Mouse (Mus musculus) bone marrow, adult 2 months (tissue): ENCODE data around the gene Slc30a4.

Source experiments
- CTCF ChIP-seq: fragments of 200-500 bp; IDR thresholded peaks from 2 replicates; pipeline ENCODE4 v1.5.1; 2011; ENCODE audit warnings: low read length, control low read depth; ENCODE audit not compliant: control insufficient read depth, insufficient read depth
- POLR2A ChIP-seq: fragments of 200-500 bp; IDR thresholded peaks from 2 replicates; pipeline ENCODE4 v1.6.1; 2011; ENCODE audit warnings: low read depth, mild to moderate bottlenecking, control low read depth, low read length, borderline replicate concordance; ENCODE audit not compliant: control insufficient read depth

DNA sequence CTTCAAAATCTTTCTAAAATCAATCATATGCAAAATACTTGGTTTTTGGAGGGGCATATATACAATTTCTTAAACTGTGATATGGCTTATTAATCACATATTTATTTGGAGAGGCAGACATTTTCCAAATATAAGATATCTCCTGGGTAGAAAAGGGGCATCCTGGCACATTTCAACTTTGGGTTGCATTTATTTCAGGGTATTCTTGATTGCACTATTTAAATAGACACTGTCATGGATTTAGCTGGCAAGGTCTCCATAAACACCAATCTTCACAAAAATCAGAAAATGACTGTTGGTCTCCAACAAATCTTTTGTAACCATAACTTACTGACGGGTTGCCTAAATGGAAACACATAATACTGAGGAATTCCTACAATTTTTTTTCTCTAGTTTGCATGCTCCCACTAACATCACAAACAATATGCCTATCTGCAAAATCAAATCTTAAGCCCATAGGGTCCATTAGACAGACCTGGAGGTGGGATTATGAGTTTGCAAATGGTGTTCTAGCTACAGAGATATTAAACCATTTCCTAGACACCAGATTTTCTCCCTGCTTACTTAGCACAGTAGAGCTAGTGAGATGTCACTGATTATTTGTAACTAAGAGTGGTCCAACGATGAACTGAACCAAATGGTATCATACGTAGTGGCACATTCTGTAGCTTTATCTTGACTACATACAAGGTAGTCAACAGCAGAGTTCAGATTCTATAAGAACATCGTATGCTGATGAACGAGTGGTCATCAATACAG is 20.9 kb downstream of the Slc30a4 start:
- TF ChIP-seq POLR2A (no peak), CTCF (no peak)
